Mouse (Mus musculus) 3T3-L1 (cell line): ENCODE measurements around the gene Zfr.
"Not testable (repeated sequence)": the region's sequence is repeated elsewhere in the genome, so short reads cannot be mapped to it uniquely, and the experiment has no call there.

Experiments
- DNase-seq: peaks from one replicate; pipeline ENCODE4 v3.0.0-alpha.2; 2015; ENCODE audit warnings: low read depth, low spot score

The Zfr gene

GRCm38 (mm10) chr15:12214531-12215414 is 97.1 kb downstream of the Zfr start:
- DNase-seq, result no peak

- DNase-seq, result no peak
These were observed 97.7 kb downstream of the Zfr start for GRCm38 (mm10) chr15:12215415-12215718.

GRCm38 (mm10) chr15:12216119-12216518 is 98.5 kb downstream of the Zfr start:
- no peak for DNase-seq

- no peak for DNase-seq
These were observed 99.2 kb downstream of the Zfr start for GRCm38 (mm10) chr15:12216798-12217197.

- DNase-seq, result not testable (repeated sequence)
These were observed 99.7 kb downstream of the Zfr start for GRCm38 (mm10) chr15:12217332-12217731.

GRCm38 (mm10) chr15:12217849-12218248 is 100.2 kb downstream of the Zfr start:
- no peak for DNase-seq

- DNase-seq, result no peak
These were observed 101.2 kb downstream of the Zfr start for GRCm38 (mm10) chr15:12218583-12219382.

GRCm38 (mm10) chr15:12221131-12221530 is 103.5 kb downstream of the Zfr start:
- DNase-seq, result no peak

GRCm38 (mm10) chr15:12222564-12223302 is 105.1 kb downstream of the Zfr start:
- no peak for DNase-seq

- no peak for DNase-seq
These were observed 105.8 kb downstream of the Zfr start for GRCm38 (mm10) chr15:12223393-12223792.

- DNase-seq, result no peak
These were observed 106.6 kb downstream of the Zfr start for GRCm38 (mm10) chr15:12224239-12224638.

GRCm38 (mm10) chr15:12225062-12225461 is 107.4 kb downstream of the Zfr start:
- DNase-seq, result no peak

- DNase-seq, result no peak
These were observed 109.3 kb downstream of the Zfr start for GRCm38 (mm10) chr15:12226908-12227307.

GRCm38 (mm10) chr15:12227355-12227754 is 109.7 kb downstream of the Zfr start:
- DNase-seq, result no peak

- DNase-seq, result no peak
These were observed 112.1 kb downstream of the Zfr start for GRCm38 (mm10) chr15:12229603-12230242.

GRCm38 (mm10) chr15:12230243-12230935 is 112.8 kb downstream of the Zfr start:
- peak; percentile 35 for DNase-seq

GRCm38 (mm10) chr15:12231462-12231861 is 113.8 kb downstream of the Zfr start:
- no peak for DNase-seq

- no peak for DNase-seq
These were observed 114.8 kb downstream of the Zfr start for GRCm38 (mm10) chr15:12232429-12232828.

GRCm38 (mm10) chr15:12233021-12233420 is 115.4 kb downstream of the Zfr start:
- no peak for DNase-seq
